Mouse (Mus musculus): ENCODE data around the gene Prpsap2. TPM values are rescaled to one million over a fixed set of nuclear protein-coding genes. Genes with fewer than 3 reads are reported as not detected.

The Prpsap2 gene
- polyA plus RNA-seq, 2 experiments = 20.6 to 33.2 TPM

DNA sequence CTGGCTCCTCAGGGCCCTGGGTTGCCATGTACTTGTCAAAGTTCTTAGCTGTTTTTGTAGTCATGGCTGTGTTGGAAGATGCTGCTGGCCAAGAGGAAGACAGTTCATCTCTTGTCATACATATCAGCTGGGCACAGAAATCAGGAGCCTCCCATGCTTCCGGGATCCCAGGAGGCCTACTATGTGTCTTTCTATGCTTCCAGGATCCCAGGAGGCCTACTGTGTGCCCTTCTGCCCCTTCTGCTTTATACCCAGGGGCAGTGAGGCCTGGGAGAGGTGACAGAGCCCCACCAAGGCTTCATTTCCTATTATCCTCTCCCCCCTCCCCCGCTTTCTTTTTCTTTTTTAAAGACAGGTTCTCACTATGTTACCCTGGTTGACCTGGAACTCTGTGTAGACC, 56.3 kb downstream of the Prpsap2 start:
- TF ChIP-seq POLR2A (IDR thresholded peaks at IDR 0.05; ENCODE audit: borderline replicate concordance, extremely low read depth, insufficient read depth, insufficient read length) = no peak
- WGBS = 91% methylated on average over 2 of the region's 2 CpGs
- H3K9ac ChIP-seq (ENCODE audit: low read depth, low read length, severe bottlenecking) = no peak overlapping the region
- no peaks in the 10 kb centered on the region for H3K9me3 ChIP-seq (ENCODE audit: control insufficient read depth, low read length)
- H3K27ac ChIP-seq (replicated peaks; ENCODE audit: low read depth, low read length) = no peak overlapping the region
- no peaks in the 10 kb centered on the region for H3K27me3 ChIP-seq (ENCODE audit: control insufficient read depth, insufficient read depth, low read length)
- no peaks in the 10 kb centered on the region for H3K4me1 ChIP-seq (ENCODE audit: control insufficient read depth, insufficient read depth, low read length)
- H3K4me3 ChIP-seq (replicated peaks; ENCODE audit: low read length) = no peak overlapping the region
- ATAC-seq (ENCODE audit: low FRiP score, low read depth) (no peak), DNase-seq (ENCODE audit: low spot score) (no peak)
- H3K4me2 ChIP-seq (replicated peaks; ENCODE audit: low read depth, low read length, severe bottlenecking) = no peak overlapping the region
- no peaks in the 10 kb centered on the region for H3K36me3 ChIP-seq (ENCODE audit: control insufficient read depth, insufficient read depth, low read length)

DNA sequence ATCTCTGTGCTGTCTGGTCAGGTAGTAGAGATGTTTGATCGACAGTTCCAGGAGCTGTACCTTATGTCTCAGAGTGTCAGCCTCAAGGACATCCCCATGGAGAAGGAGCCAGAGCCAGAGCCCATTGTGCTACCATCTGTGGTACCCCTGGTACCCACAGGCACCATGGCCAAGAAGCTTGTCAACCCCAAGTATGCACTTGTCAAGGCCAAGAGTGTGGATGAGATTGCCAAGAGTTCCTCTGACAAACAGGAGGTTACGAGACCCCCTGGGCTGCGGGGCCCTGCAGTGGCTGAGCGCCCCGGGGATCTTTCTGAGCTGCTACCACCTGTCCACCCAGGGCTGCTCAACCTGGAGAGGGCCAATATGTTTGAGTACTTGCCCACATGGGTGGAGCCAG, 59.4 kb downstream of the Prpsap2 start:
- ATAC-seq (ENCODE audit: low FRiP score, low read depth) (no peak), DNase-seq (ENCODE audit: low spot score) (no peak)
- no peak overlapping the region for H3K4me2 ChIP-seq (replicated peaks; ENCODE audit: low read depth, low read length, severe bottlenecking)
- no peak overlapping the region for H3K9ac ChIP-seq (ENCODE audit: low read depth, low read length, severe bottlenecking)
- H3K4me3 ChIP-seq (replicated peaks; ENCODE audit: low read length) = no peak overlapping the region
- H3K27ac ChIP-seq (replicated peaks; ENCODE audit: low read depth, low read length) = no peak overlapping the region
- no peaks in the 10 kb centered on the region for H3K27me3 ChIP-seq (ENCODE audit: control insufficient read depth, insufficient read depth, low read length)
- no peaks in the 10 kb centered on the region for H3K4me1 ChIP-seq (ENCODE audit: control insufficient read depth, insufficient read depth, low read length)
- no peaks in the 10 kb centered on the region for H3K9me3 ChIP-seq (ENCODE audit: control insufficient read depth, low read length)
- WGBS = 95% methylated on average over 5 of the region's 5 CpGs
- H3K36me3 ChIP-seq (ENCODE audit: control insufficient read depth, insufficient read depth, low read length) = no peaks in the 10 kb centered on the region
- TF ChIP-seq POLR2A (IDR thresholded peaks at IDR 0.05; ENCODE audit: borderline replicate concordance, extremely low read depth, insufficient read depth, insufficient read length) = no peak

DNA sequence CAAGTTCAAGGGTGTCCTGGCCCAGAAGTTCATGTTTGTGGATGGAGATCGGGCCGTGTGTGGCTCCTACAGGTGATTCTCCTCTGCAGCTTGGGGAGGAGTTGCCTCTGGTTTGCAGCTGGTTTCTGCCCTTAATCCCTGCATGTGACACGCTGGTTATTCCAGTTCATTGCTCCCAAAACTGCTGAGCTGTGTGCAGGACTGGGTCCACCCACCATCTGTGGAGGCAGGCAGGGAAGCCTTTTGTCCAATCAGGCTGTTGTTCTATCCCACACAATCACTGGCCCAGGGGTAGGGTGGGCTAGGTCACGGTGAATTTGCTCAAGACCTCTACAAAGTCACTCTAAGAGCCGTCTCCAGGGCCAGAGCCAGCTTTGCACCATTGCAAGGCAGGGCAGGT, 60.2 kb downstream of the Prpsap2 start:
- no peak for ATAC-seq (ENCODE audit: low FRiP score, low read depth)
- Histone ChIP-seq H3K27ac (replicated peaks; ENCODE audit: low read depth, low read length) (no peak overlapping the region), H3K36me3 (ENCODE audit: control insufficient read depth, insufficient read depth, low read length) (no peaks in the 10 kb centered on the region), H3K4me3 (replicated peaks; ENCODE audit: low read length) (no peak overlapping the region), H3K27me3 (ENCODE audit: control insufficient read depth, insufficient read depth, low read length) (no peaks in the 10 kb centered on the region), H3K4me1 (ENCODE audit: control insufficient read depth, insufficient read depth, low read length) (no peaks in the 10 kb centered on the region), H3K4me2 (replicated peaks; ENCODE audit: low read depth, low read length, severe bottlenecking) (no peak overlapping the region), H3K9me3 (ENCODE audit: control insufficient read depth, low read length) (no peaks in the 10 kb centered on the region), H3K9ac (ENCODE audit: low read depth, low read length, severe bottlenecking) (no peak overlapping the region)
- no peak for DNase-seq (ENCODE audit: low spot score)
- WGBS = 69% methylated on average over 5 of the region's 5 CpGs
- TF ChIP-seq POLR2A (IDR thresholded peaks at IDR 0.05; ENCODE audit: borderline replicate concordance, extremely low read depth, insufficient read depth, insufficient read length) = no peak

DNA sequence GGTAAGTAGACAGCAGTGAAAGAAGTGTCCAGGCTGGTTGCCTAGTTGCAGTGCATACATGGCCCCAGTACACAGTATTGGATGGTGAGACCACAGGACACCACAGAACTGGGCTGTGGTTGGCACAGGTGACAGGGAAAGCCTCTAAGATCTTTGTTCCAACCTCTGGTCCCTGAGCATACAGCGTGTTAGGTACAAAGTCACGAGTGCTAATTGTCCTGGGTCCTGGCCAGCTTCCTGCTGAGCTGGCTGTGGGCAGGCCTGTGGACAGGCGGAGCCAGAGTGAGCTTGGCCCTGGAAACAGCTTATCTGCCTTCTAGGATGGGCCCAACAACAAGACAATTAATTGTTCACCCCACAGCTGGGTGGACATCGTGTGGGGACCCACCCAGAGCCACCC, 62.0 kb downstream of the Prpsap2 start:
- H3K9me3 ChIP-seq (ENCODE audit: control insufficient read depth, low read length) = no peaks in the 10 kb centered on the region
- H3K27me3 ChIP-seq (ENCODE audit: control insufficient read depth, insufficient read depth, low read length) = no peaks in the 10 kb centered on the region
- H3K27ac ChIP-seq (replicated peaks; ENCODE audit: low read depth, low read length) = no peak overlapping the region
- WGBS = 66% methylated on average over 4 of the region's 4 CpGs
- no peak overlapping the region for H3K9ac ChIP-seq (ENCODE audit: low read depth, low read length, severe bottlenecking)
- H3K4me1 ChIP-seq (ENCODE audit: control insufficient read depth, insufficient read depth, low read length) = no peaks in the 10 kb centered on the region
- ATAC-seq (ENCODE audit: low FRiP score, low read depth) (no peak), DNase-seq (ENCODE audit: low spot score) (no peak)
- no peaks in the 10 kb centered on the region for H3K36me3 ChIP-seq (ENCODE audit: control insufficient read depth, insufficient read depth, low read length)
- H3K4me2 ChIP-seq (replicated peaks; ENCODE audit: low read depth, low read length, severe bottlenecking) = no peak overlapping the region
- no peak overlapping the region for H3K4me3 ChIP-seq (replicated peaks; ENCODE audit: low read length)
- no peak for TF ChIP-seq POLR2A (IDR thresholded peaks at IDR 0.05; ENCODE audit: borderline replicate concordance, extremely low read depth, insufficient read depth, insufficient read length)

DNA sequence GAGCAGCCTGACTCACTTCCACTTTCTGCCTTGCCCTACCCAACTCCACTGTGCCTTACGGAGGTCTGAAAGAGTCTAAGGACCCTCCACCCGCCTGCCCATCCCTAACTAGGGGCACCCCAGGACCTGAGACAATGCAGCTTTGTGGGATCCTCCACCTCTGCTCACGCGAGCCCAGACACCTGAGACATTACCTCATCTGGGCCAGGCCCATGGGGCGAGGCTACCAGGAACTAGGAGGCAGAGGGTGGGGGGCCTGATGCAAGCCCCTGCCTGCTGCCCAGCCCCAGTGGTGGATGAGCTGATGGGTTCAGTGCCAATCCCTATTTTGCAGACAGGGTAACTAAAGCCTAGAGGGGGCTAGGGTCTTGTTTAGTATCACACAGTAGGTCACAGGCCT, 62.4 kb downstream of the Prpsap2 start:
- WGBS = 72% methylated on average over 5 of the region's 5 CpGs
- Histone ChIP-seq H3K9me3 (ENCODE audit: control insufficient read depth, low read length) (no peaks in the 10 kb centered on the region), H3K4me2 (replicated peaks; ENCODE audit: low read depth, low read length, severe bottlenecking) (no peak overlapping the region), H3K4me1 (ENCODE audit: control insufficient read depth, insufficient read depth, low read length) (no peaks in the 10 kb centered on the region), H3K27ac (replicated peaks; ENCODE audit: low read depth, low read length) (no peak overlapping the region), H3K27me3 (ENCODE audit: control insufficient read depth, insufficient read depth, low read length) (no peaks in the 10 kb centered on the region), H3K36me3 (ENCODE audit: control insufficient read depth, insufficient read depth, low read length) (no peaks in the 10 kb centered on the region), H3K9ac (ENCODE audit: low read depth, low read length, severe bottlenecking) (no peak overlapping the region), H3K4me3 (replicated peaks; ENCODE audit: low read length) (no peak overlapping the region)
- no peak for TF ChIP-seq POLR2A (IDR thresholded peaks at IDR 0.05; ENCODE audit: borderline replicate concordance, extremely low read depth, insufficient read depth, insufficient read length)
- no peak for ATAC-seq (ENCODE audit: low FRiP score, low read depth)
- DNase-seq (ENCODE audit: low spot score) = no peak

DNA sequence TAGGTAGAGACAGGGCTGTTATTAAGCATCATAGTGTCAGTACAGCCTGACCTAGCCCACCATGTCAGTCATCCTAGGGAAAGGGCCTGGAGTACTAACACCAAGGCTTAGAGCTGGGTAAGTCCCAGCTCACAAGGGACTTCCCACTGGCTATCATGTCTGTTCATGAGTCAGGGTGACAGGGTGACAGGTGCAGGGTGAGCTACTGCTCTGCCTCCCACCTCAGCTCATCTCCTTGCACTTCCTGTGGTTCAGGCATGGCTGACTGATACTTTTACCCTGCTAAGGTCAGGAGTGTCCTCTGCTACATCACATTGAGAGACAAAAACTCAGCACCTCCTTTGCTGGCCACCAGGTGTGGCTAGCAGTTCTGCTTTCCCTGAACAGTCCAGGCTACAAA, 63.0 kb downstream of the Prpsap2 start:
- H3K27me3 ChIP-seq (ENCODE audit: control insufficient read depth, insufficient read depth, low read length) = no peaks in the 10 kb centered on the region

More for the DNA sequence above, 63.0 kb downstream of the Prpsap2 start:
- DNase-seq (ENCODE audit: low spot score) = no peak
- Histone ChIP-seq H3K4me1 (ENCODE audit: control insufficient read depth, insufficient read depth, low read length) (no peaks in the 10 kb centered on the region), H3K27ac (replicated peaks; ENCODE audit: low read depth, low read length) (no peak overlapping the region), H3K4me2 (replicated peaks; ENCODE audit: low read depth, low read length, severe bottlenecking) (no peak overlapping the region), H3K9me3 (ENCODE audit: control insufficient read depth, low read length) (no peaks in the 10 kb centered on the region), H3K9ac (ENCODE audit: low read depth, low read length, severe bottlenecking) (no peak overlapping the region), H3K36me3 (ENCODE audit: control insufficient read depth, insufficient read depth, low read length) (no peaks in the 10 kb centered on the region), H3K4me3 (replicated peaks; ENCODE audit: low read length) (no peak overlapping the region)
- ATAC-seq (ENCODE audit: low FRiP score, low read depth) = no peak
- no peak for TF ChIP-seq POLR2A (IDR thresholded peaks at IDR 0.05; ENCODE audit: borderline replicate concordance, extremely low read depth, insufficient read depth, insufficient read length)
